Mouse (Mus musculus) testis, adult 2 months (tissue): ENCODE results near the gene Rnd1. TPM values are rescaled to one million over a fixed set of nuclear protein-coding genes. Genes with fewer than 3 reads are reported as not detected.

Experiments used
- H3K27ac ChIP-seq: fragments of 200-500 bp; 2 replicates; pipeline ENCODE4 v1.5.1; 2012; ENCODE audit warnings: low read depth, low read length; ENCODE audit not compliant: control insufficient read depth, insufficient read depth
- H3K27me3 ChIP-seq: fragments of 200-500 bp; 2 replicates; pipeline ENCODE4 v1.6.1; 2012; ENCODE audit warnings: mild to moderate bottlenecking, low read length, moderate library complexity; ENCODE audit not compliant: control insufficient read depth, insufficient read depth
- H3K36me3 ChIP-seq: fragments of 200-500 bp; 2 replicates; pipeline ENCODE4 v1.6.1; 2012; ENCODE audit warnings: mild to moderate bottlenecking, low read length; ENCODE audit not compliant: control insufficient read depth, insufficient read depth
- H3K4me1 ChIP-seq: fragments of 200-500 bp; 2 replicates; pipeline ENCODE4 v1.6.1; 2012; ENCODE audit warnings: low read length; ENCODE audit not compliant: control insufficient read depth, insufficient read depth
- H3K4me3 ChIP-seq: fragments of 200-500 bp; 2 replicates; pipeline ENCODE4 v1.5.1; 2012; ENCODE audit warnings: low read depth, mild to moderate bottlenecking, low read length, moderate library complexity, mixed read lengths; ENCODE audit not compliant: control insufficient read depth
- CTCF ChIP-seq: fragments of 200-500 bp; IDR thresholded peaks from 2 replicates; pipeline ENCODE4 v1.5.1; 2012; ENCODE audit warnings: low read depth, mild to moderate bottlenecking, inconsistent platforms, low read length, moderate library complexity; ENCODE audit not compliant: control insufficient read depth, insufficient read depth, insufficient replicate concordance
- POLR2A ChIP-seq: fragments of 200-500 bp; IDR thresholded peaks from 2 replicates; pipeline ENCODE4 v1.6.1; 2012; ENCODE audit warnings: low read depth, mild to moderate bottlenecking, inconsistent platforms, low read length, moderate library complexity; ENCODE audit not compliant: control insufficient read depth
- polyA plus RNA-seq: library from polyadenylated mRNA; depleted of rRNA; stranded (reverse); fragments of >200 nt; gene quantifications from 2 replicates; pipeline ENCODE4 v1.2.3, GENCODE M21; 2012

Rnd1 gene
- polyA plus RNA-seq, 1 experiment = 0.32 TPM

GRCm38 (mm10) chr15:98677977-98678376 lies 716 bp upstream of the Rnd1 start:
- Histone ChIP-seq H3K4me3 (no peak overlapping the region), H3K27me3 (no peaks in the 10 kb centered on the region), H3K4me1 (peaks cover 6% of the 10 kb centered on the region), H3K27ac (no peak overlapping the region), H3K36me3 (no peaks in the 10 kb centered on the region)
- TF ChIP-seq POLR2A = no peak
- TF ChIP-seq CTCF = no peak

DNA sequence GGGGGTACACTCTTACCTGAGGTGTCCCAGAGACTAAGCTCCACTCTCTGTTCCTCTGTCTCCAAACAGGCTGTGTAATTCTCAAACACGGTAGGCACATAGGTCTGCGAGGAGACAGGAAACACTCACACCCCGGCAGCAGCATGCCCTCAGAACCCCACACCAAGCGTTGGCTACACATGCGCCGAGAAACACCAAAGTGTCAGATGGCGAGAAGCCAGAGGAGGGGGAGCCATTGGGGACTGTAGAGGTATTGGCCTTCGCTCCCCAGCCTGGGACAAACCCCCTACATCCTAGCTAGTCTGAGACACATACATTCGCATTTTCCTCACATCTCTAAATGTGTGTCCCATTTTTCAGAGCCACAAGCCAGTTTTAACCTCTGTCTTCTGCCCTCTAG lies 790 bp downstream of the Rnd1 start:
- H3K36me3 ChIP-seq = no peaks in the 10 kb centered on the region
- TF ChIP-seq POLR2A (no peak), CTCF (no peak)
- no peak overlapping the region for H3K4me3 ChIP-seq
- no peak overlapping the region for H3K27ac ChIP-seq
- H3K27me3 ChIP-seq = no peaks in the 10 kb centered on the region
- H3K4me1 ChIP-seq = peaks cover 6% of the 10 kb centered on the region

- Histone ChIP-seq H3K36me3 (no peaks in the 10 kb centered on the region), H3K27me3 (no peaks in the 10 kb centered on the region), H3K4me3 (no peak overlapping the region), H3K4me1 (peaks cover 6% of the 10 kb centered on the region), H3K27ac (no peak overlapping the region)
- no peak for TF ChIP-seq POLR2A
- TF ChIP-seq CTCF = no peak
These were observed 1.5 kb downstream of the Rnd1 start for GRCm38 (mm10) chr15:98675634-98676250.

GRCm38 (mm10) chr15:98674994-98675545 lies 2.2 kb downstream of the Rnd1 start:
- H3K4me1 ChIP-seq = peaks cover 9% of the 10 kb centered on the region
- no peak for TF ChIP-seq POLR2A
- no peaks in the 10 kb centered on the region for H3K36me3 ChIP-seq
- no peak overlapping the region for H3K4me3 ChIP-seq
- H3K27ac ChIP-seq = no peak overlapping the region
- no peaks in the 10 kb centered on the region for H3K27me3 ChIP-seq

DNA sequence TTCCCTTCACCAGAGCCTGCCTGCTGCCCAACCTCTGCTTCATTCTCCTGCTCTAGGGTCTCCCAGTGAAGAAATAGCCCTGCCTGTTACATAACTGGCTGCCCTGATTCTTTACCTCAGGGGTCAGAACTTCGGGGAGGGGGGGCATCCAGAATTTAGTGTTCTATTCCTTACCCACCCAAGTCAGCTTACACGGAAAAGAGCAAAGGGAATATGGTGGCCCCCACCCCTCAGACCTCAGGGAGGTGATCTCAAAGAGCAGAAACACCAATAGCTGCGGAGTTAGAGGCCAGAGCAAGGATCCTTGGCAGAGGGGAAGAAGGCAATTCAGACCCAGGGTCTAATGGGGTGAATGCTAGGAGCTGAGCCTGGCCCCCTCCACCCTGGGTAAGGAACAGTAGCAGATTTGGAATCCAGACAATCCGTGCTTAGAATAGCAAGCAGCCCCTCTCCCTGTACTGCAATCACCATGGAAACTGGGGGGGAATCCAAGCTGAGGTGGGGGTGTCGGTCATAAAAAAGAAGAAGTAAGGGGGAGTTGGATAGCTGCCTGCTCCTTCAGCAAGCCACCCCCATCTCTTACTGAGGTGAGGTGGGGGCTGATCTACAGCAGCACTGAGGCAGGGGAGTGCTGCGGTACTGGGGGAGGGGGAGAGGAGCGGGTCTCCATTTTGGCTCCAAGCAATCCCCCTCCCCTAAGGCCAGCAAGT lies 2.8 kb downstream of the Rnd1 start:
- H3K36me3 ChIP-seq = no peaks in the 10 kb centered on the region
- peaks cover 9% of the 10 kb centered on the region for H3K4me1 ChIP-seq
- H3K4me3 ChIP-seq = no peak overlapping the region
- no peaks in the 10 kb centered on the region for H3K27me3 ChIP-seq
- no peak overlapping the region for H3K27ac ChIP-seq
- no peak for TF ChIP-seq POLR2A
- no peak for TF ChIP-seq CTCF

GRCm38 (mm10) chr15:98673732-98674131 lies 3.5 kb downstream of the Rnd1 start:
- Histone ChIP-seq H3K4me3 (no peak overlapping the region), H3K4me1 (peaks cover 9% of the 10 kb centered on the region), H3K27me3 (no peaks in the 10 kb centered on the region), H3K27ac (no peak overlapping the region), H3K36me3 (no peaks in the 10 kb centered on the region)
- TF ChIP-seq POLR2A = no peak
- TF ChIP-seq CTCF = no peak

DNA sequence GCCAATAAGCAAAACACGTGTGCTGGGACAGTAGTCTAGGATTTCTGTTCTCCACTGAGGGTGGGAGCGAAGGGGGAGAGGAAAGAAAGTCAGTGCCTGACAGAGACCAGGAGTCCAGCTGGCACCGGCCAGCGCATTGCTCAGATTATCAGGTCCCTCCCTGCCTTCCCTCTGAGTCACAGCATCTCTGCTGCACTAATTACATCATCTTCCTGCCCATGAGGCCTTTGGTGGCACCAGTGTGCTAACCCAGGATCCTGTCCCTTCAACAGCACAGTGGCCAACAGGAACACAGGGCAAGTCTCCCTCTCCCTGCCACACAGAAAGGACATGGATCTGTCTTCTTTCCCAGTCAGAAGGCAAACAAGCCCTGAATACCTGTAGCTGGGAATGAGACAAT lies 4.7 kb downstream of the Rnd1 start:
- Histone ChIP-seq H3K36me3 (no peaks in the 10 kb centered on the region), H3K27me3 (no peaks in the 10 kb centered on the region), H3K4me1 (peaks cover 9% of the 10 kb centered on the region), H3K27ac (no peak overlapping the region), H3K4me3 (no peak overlapping the region)
- TF ChIP-seq POLR2A = no peak
- TF ChIP-seq CTCF = no peak
